Mouse (Mus musculus) cortical plate, adult 2 months (tissue): ENCODE measurements around the gene Cntn4.

Source experiments
- CTCF ChIP-seq: fragments of 200-500 bp; IDR thresholded peaks from 2 replicates; pipeline ENCODE4 v1.5.1; 2011; ENCODE audit warnings: mild to moderate bottlenecking, control low read depth, low read length; ENCODE audit not compliant: insufficient read depth; ENCODE audit errors: extremely low read depth
- POLR2A ChIP-seq: fragments of 200-500 bp; IDR thresholded peaks from 2 replicates; pipeline ENCODE4 v1.6.1; 2011; ENCODE audit warnings: mild to moderate bottlenecking, low read length, control low read depth; ENCODE audit not compliant: insufficient read depth; ENCODE audit errors: extremely low read depth

GRCm38 (mm10) chr6:106177546-106177945, 500.1 kb downstream of the Cntn4 start:
- TF ChIP-seq CTCF: no peak
- no peak for TF ChIP-seq POLR2A
